Mouse (Mus musculus): ENCODE results near the gene Tmem268. TPM values are rescaled to one million over a fixed set of nuclear protein-coding genes. Genes with fewer than 3 reads are reported as not detected.

Tmem268 gene
- polyA plus RNA-seq, 1 experiment from 2014 or later = 8.2 TPM

GRCm38 (mm10) chr4:63557124-63558059 is 1.2 kb upstream of the Tmem268 start:
- H3K27me3 ChIP-seq = no peaks in the 10 kb centered on the region
- H3K4me3 ChIP-seq = 0 out of 2 replicates have a peak overlapping the region, but pooled peaks have one; percentile 64
- H3K4me2 ChIP-seq (replicated peaks) = peak overlapping the region; percentile 74
- H3K9ac ChIP-seq = peak overlapping the region; percentile 88
- H3K4me1 ChIP-seq = peaks cover 44% of the 10 kb centered on the region
- H3K9me3 ChIP-seq = no peaks in the 10 kb centered on the region
- 37% methylated on average over 16 of the region's 16 CpGs for WGBS
- no peak overlapping the region for H3K27ac ChIP-seq
- ATAC-seq (ENCODE audit: low FRiP score, low read depth) = no peak
- peaks cover 26% of the 10 kb centered on the region for H3K36me3 ChIP-seq

- Histone ChIP-seq H3K4me1 (peaks cover 45% of the 10 kb centered on the region), H3K4me3 (peak overlapping the region; percentile 64), H3K4me2 (replicated peaks) (peak overlapping the region; percentile 74), H3K9me3 (no peaks in the 10 kb centered on the region), H3K9ac (peak overlapping the region; percentile 88), H3K36me3 (0 out of 2 replicates have a peak, but pooled peaks cover 12% of the 10 kb centered on the region), H3K27ac (peak overlapping the region; percentile 48; the same call in 1 of the 2 replicates), H3K27me3 (no peaks in the 10 kb centered on the region)
- 33% methylated on average over 9 of the region's 9 CpGs for WGBS
- 0 out of 2 replicates have a peak, but pooled peaks have one; percentile 17 for ATAC-seq (ENCODE audit: low FRiP score, low read depth)
Measured at GRCm38 (mm10) chr4:63559127-63559697, 631 bp downstream of the Tmem268 start.

GRCm38 (mm10) chr4:63560079-63560478 is 1.5 kb downstream of the Tmem268 start:
- no peak overlapping the region for H3K4me3 ChIP-seq
- no peak overlapping the region for H3K27ac ChIP-seq
- no peaks in the 10 kb centered on the region for H3K9me3 ChIP-seq
- ATAC-seq (ENCODE audit: low FRiP score, low read depth) = no peak
- H3K4me1 ChIP-seq = peaks cover 45% of the 10 kb centered on the region
- 73% methylated on average over 8 of the region's 8 CpGs for WGBS
- no peaks in the 10 kb centered on the region for H3K27me3 ChIP-seq
- H3K9ac ChIP-seq = no peak overlapping the region
- H3K4me2 ChIP-seq (replicated peaks) = peak overlapping the region; percentile 74; the same call in 1 of the 2 replicates
- peaks cover 11% of the 10 kb centered on the region; the same call in 1 of the 2 replicates for H3K36me3 ChIP-seq

DNA sequence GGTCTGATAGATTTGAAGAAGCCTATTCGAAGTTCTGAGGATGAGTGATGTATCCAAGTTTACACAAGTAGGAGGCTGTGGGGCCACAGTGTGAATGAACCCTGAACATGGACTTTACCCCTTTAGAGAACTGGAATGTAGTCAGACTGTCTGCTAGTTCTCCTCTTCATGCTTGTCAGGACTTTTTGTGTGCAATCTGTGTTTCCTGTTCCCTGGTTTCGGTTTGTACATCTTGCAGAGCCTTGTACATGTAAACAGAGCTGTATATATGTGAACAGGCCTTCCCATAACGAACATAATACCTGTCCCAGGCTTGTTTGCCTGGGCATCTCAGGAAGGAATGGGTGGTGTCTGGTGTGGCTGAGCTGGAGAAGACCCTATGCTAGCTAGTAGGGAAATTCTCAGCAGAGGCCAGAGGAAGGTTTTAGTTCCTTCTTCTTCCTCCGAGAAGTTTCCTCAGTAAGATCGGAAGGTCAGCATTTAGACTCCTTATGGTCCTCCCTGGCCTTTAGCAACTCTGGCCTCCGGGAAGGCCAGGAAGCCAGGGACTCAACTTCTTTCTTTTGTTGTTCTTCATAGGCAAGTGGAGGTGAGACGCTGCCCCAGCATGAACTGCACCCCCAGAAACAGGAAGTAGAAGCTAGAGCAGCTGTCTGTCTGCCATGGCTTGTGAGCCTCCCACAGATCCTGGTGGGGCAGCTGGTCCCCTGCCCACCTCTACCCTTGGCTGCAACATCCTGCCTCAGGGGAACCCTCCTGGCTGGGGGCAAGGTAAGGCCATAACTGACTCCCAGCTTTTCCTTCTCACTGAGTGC is 3.5 kb downstream of the Tmem268 start:
- peaks cover 40% of the 10 kb centered on the region for H3K4me1 ChIP-seq
- 76% methylated on average over 7 of the region's 7 CpGs for WGBS

DNA sequence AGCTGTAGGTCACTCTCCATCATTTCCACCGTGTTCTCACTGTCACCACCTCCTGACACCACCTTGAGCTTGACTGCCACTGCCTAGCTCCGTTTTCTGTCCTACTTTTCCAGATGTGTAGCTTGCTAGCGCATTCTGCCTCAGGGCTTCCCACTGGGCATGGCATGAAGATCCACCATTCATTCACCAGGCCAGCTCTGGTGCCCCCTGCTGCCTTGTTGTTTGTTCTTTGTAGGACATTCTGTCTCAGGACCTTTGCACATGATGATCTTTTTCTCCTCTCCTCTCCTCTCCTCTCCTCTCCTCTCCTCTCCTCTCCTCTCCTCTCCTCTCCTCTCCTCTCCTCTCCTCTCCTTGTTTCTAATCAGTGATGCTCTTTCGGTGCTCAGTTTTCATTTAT is 4.2 kb downstream of the Tmem268 start:
- no peak overlapping the region for H3K4me2 ChIP-seq (replicated peaks)
- peaks cover 33% of the 10 kb centered on the region for H3K4me1 ChIP-seq
- H3K27me3 ChIP-seq = no peaks in the 10 kb centered on the region
- H3K4me3 ChIP-seq = no peak overlapping the region
- no peak overlapping the region for H3K27ac ChIP-seq
- H3K9me3 ChIP-seq = no peaks in the 10 kb centered on the region
- ATAC-seq (ENCODE audit: low FRiP score, low read depth) = no peak
- peaks cover 13% of the 10 kb centered on the region for H3K36me3 ChIP-seq
- H3K9ac ChIP-seq = 0 out of 2 replicates have a peak overlapping the region, but pooled peaks have one; percentile 15
- WGBS = 88% methylated on average over 4 of the region's 4 CpGs

More for the DNA sequence above, 3.5 kb downstream of the Tmem268 start:
- Histone ChIP-seq H3K9ac (0 out of 2 replicates have a peak overlapping the region, but pooled peaks have one; percentile 15), H3K4me2 (replicated peaks) (no peak overlapping the region), H3K27me3 (no peaks in the 10 kb centered on the region), H3K4me3 (no peak overlapping the region), H3K36me3 (peaks cover 13% of the 10 kb centered on the region), H3K9me3 (no peaks in the 10 kb centered on the region), H3K27ac (no peak overlapping the region)
- ATAC-seq (ENCODE audit: low FRiP score, low read depth) = no peak

GRCm38 (mm10) chr4:63567712-63568390 is 9.3 kb downstream of the Tmem268 start:
- H3K4me2 ChIP-seq (replicated peaks) = no peak overlapping the region
- H3K36me3 ChIP-seq = peaks cover 27% of the 10 kb centered on the region
- no peaks in the 10 kb centered on the region for H3K27me3 ChIP-seq
- H3K27ac ChIP-seq = no peak overlapping the region
- no peak for ATAC-seq (ENCODE audit: low FRiP score, low read depth)
- 86% methylated on average over 9 of the region's 10 CpGs for WGBS
- H3K9ac ChIP-seq = no peak overlapping the region
- H3K9me3 ChIP-seq = no peaks in the 10 kb centered on the region
- no peak overlapping the region for H3K4me3 ChIP-seq
- H3K4me1 ChIP-seq = peaks cover 20% of the 10 kb centered on the region

- Histone ChIP-seq H3K27me3 (no peaks in the 10 kb centered on the region), H3K4me1 (peaks cover 20% of the 10 kb centered on the region), H3K27ac (peak overlapping the region; percentile 72; the same call in 1 of the 2 replicates), H3K4me3 (no peak overlapping the region), H3K36me3 (peaks cover 32% of the 10 kb centered on the region), H3K4me2 (replicated peaks) (no peak overlapping the region), H3K9ac (no peak overlapping the region), H3K9me3 (no peaks in the 10 kb centered on the region)
- WGBS = 86% methylated on average over 8 of the region's 8 CpGs
- ATAC-seq (ENCODE audit: low FRiP score, low read depth) = no peak
Measured at GRCm38 (mm10) chr4:63569322-63569721, 10.7 kb downstream of the Tmem268 start.

DNA sequence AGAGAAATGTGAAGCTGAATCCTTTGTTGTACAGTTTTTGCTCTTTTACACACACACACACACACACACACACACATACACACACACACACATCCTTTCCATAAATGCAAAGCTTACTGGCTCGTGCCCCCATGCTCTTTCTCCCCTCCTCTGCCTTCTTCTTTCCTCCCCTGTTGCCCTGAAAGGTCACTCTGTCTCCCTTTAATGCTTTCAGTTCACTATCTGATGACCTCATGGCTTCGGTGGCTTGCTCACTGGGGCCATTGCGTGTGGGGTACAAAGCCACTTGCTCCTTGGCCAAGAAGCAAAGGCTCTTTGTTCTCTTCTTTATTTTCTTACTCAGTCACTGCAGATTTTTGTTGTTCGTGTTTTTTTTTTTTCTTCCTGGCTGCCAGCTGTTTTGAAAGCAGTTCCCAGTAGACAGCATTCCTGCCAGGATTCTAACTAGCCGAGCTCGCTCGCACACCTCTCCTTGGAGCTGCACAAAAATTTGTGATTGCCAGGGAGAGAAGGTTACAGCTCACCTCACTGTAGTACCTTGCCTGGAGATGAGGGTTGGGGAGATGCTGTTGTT is 11.7 kb downstream of the Tmem268 start:
- no peaks in the 10 kb centered on the region for H3K9me3 ChIP-seq
- WGBS = 23% methylated on average over 7 of the region's 7 CpGs
- peak overlapping the region; percentile 72 for H3K27ac ChIP-seq

DNA sequence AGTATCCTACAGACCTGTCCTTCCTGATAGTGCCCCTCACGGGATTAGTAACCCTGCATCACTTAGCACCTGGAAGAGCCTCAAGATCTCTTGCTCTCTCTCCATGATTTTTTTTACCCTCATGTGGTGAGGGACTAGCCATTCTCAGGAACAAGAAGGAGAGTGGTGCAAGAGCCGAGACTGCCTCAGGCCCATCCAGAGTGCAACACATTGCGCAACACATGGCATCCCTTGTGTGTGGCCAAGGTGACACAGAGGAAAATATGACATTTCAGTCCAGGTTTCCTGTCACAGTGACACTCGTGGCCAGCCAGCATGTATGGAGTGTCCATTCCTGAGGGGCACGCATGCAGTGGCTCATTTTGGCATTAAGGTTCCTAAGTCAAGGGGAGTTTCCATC is 14.0 kb downstream of the Tmem268 start:
- Histone ChIP-seq H3K27me3 (no peaks in the 10 kb centered on the region), H3K36me3 (peaks cover 25% of the 10 kb centered on the region), H3K4me3 (no peak overlapping the region), H3K9ac (no peak overlapping the region), H3K9me3 (no peaks in the 10 kb centered on the region), H3K4me2 (replicated peaks) (no peak overlapping the region), H3K27ac (no peak overlapping the region), H3K4me1 (peaks cover 20% of the 10 kb centered on the region)
- WGBS = 89% methylated on average over 5 of the region's 5 CpGs
- ATAC-seq (ENCODE audit: low FRiP score, low read depth) = no peak

More for the DNA sequence above, 11.7 kb downstream of the Tmem268 start:
- H3K27me3 ChIP-seq = no peaks in the 10 kb centered on the region
- ATAC-seq (ENCODE audit: low FRiP score, low read depth) = no peak; the same call in none of the 2 replicates
- H3K4me2 ChIP-seq (replicated peaks) = no peak overlapping the region
- H3K4me1 ChIP-seq = peaks cover 20% of the 10 kb centered on the region
- no peak overlapping the region for H3K4me3 ChIP-seq
- H3K9ac ChIP-seq = no peak overlapping the region; the same call in 1 of the 2 replicates
- H3K36me3 ChIP-seq = peaks cover 27% of the 10 kb centered on the region

GRCm38 (mm10) chr4:63579649-63580048 is 21.1 kb downstream of the Tmem268 start:
- H3K27ac ChIP-seq = peak overlapping the region; percentile 52; the same call in 1 of the 2 replicates
- no peak for ATAC-seq (ENCODE audit: low FRiP score, low read depth)
- no peak overlapping the region for H3K4me3 ChIP-seq
- H3K4me2 ChIP-seq (replicated peaks) = no peak overlapping the region
- peaks cover 23% of the 10 kb centered on the region for H3K4me1 ChIP-seq
- H3K9ac ChIP-seq = no peak overlapping the region
- 88% methylated on average over 14 of the region's 14 CpGs for WGBS
- no peaks in the 10 kb centered on the region for H3K9me3 ChIP-seq
- H3K27me3 ChIP-seq = no peaks in the 10 kb centered on the region
- peaks cover 21% of the 10 kb centered on the region for H3K36me3 ChIP-seq

- H3K36me3 ChIP-seq = peaks cover 21% of the 10 kb centered on the region
- H3K4me1 ChIP-seq = peaks cover 23% of the 10 kb centered on the region
- no peaks in the 10 kb centered on the region for H3K9me3 ChIP-seq
- H3K9ac ChIP-seq = no peak overlapping the region
- no peak overlapping the region for H3K4me3 ChIP-seq
- H3K4me2 ChIP-seq (replicated peaks) = no peak overlapping the region
- peak overlapping the region; percentile 52; the same call in 1 of the 2 replicates for H3K27ac ChIP-seq
- no peaks in the 10 kb centered on the region for H3K27me3 ChIP-seq
- WGBS = 41% methylated on average over 6 of the region's 6 CpGs
- ATAC-seq (ENCODE audit: low FRiP score, low read depth) = peak; percentile 52
Measured at GRCm38 (mm10) chr4:63580078-63580477, 21.5 kb downstream of the Tmem268 start.

Data from limb, embryonic 13.5 days (tissue).